In genomic region chr13:76197297-76197848, GRCm38 (mm10) we compare ENCODE assay signal across 16 mouse cellular contexts.
DNase-seq lines count a peak whose midpoint lies in the region; ATAC-seq lines count a peak whose summit lies in the region.
"Had no signal": no experiment of that assay in that cellular context is flagged by ENCODE, and none has a peak within 500 bp of the region (broad histone marks: within the 10 kb centered on the region; RNA-seq: fewer than 3 reads in every experiment).

No protein-coding gene starts in this region.

- H3K36me3 ChIP-seq in forebrain, embryonic 14.5 days (ENCODE audit: control insufficient read depth, insufficient read depth, low read length): 0 out of 2 replicates have a peak, but pooled peaks cover 4% of the 10 kb centered on the region
- H3K36me3 ChIP-seq in forebrain, embryonic 11.5 days (ENCODE audit: control insufficient read depth, insufficient read depth, low read length): no peaks in the 10 kb centered on the region
- H3K36me3 ChIP-seq in neural tube, embryonic 13.5 days: 0 out of 2 replicates have a peak, but pooled peaks cover 11% of the 10 kb centered on the region

- H3K27ac ChIP-seq in forebrain, embryonic 14.5 days (ENCODE audit: low read depth, low read length): no peak overlapping the region
- no peak overlapping the region for H3K27ac ChIP-seq in forebrain, embryonic 11.5 days (ENCODE audit: low read depth, low read length)
- H3K27ac ChIP-seq in neural tube, embryonic 13.5 days (replicated peaks): no peak overlapping the region
- H3K27ac ChIP-seq: hindbrain, embryonic 13.5 days; liver, embryonic 14.5 days had no signal

- no peaks in the 10 kb centered on the region for H3K27me3 ChIP-seq in forebrain, embryonic 14.5 days (replicated peaks; ENCODE audit: control insufficient read depth, insufficient read depth, low read length)
- H3K27me3 ChIP-seq in forebrain, embryonic 11.5 days (ENCODE audit: control insufficient read depth, insufficient read depth, low read length): no peaks in the 10 kb centered on the region
- no peaks in the 10 kb centered on the region for H3K27me3 ChIP-seq in neural tube, embryonic 13.5 days
- H3K27me3 ChIP-seq: hindbrain, embryonic 13.5 days had no signal

- H3K4me3 ChIP-seq in forebrain, embryonic 14.5 days (ENCODE audit: low read depth, low read length): no peak overlapping the region
- H3K4me3 ChIP-seq in forebrain, embryonic 11.5 days (ENCODE audit: low read depth, low read length): no peak overlapping the region
- H3K4me3 ChIP-seq in neural tube, embryonic 13.5 days: no peak overlapping the region
- H3K4me3 ChIP-seq: hindbrain, embryonic 13.5 days had no signal

- H3K4me2 ChIP-seq in forebrain, embryonic 14.5 days (ENCODE audit: low read length): no peak overlapping the region
- H3K4me2 ChIP-seq in forebrain, embryonic 11.5 days (ENCODE audit: low read depth, low read length, severe bottlenecking): no peak overlapping the region
- no peak overlapping the region for H3K4me2 ChIP-seq in neural tube, embryonic 13.5 days
- H3K4me2 ChIP-seq: hindbrain, embryonic 13.5 days had no signal

- no peak overlapping the region for H3K9ac ChIP-seq in forebrain, embryonic 14.5 days (ENCODE audit: low read length)
- H3K9ac ChIP-seq in forebrain, embryonic 11.5 days (ENCODE audit: low read length): no peak overlapping the region
- no peak overlapping the region for H3K9ac ChIP-seq in neural tube, embryonic 13.5 days
- H3K9ac ChIP-seq: hindbrain, embryonic 13.5 days; liver, embryonic 14.5 days had no signal

- 75% methylated on average over 3 of the region's 3 CpGs for WGBS in forebrain, embryonic 14.5 days
- WGBS in forebrain, embryonic 11.5 days: 92% methylated on average over 3 of the region's 3 CpGs
- WGBS in neural tube, embryonic 13.5 days: 81% methylated on average over 3 of the region's 3 CpGs

- peak; percentile 42; the same call in 1 of the 2 replicates for ATAC-seq in forebrain, embryonic 14.5 days
- ATAC-seq in forebrain, embryonic 11.5 days (replicated peaks; ENCODE audit: low FRiP score): no peak
- ATAC-seq in neural tube, embryonic 13.5 days (ENCODE audit: low read depth): peak; percentile 59; the same call in 1 of the 2 replicates
- ATAC-seq in hematopoietic stem cell, adult 5-6 weeks (replicated peaks in 1 of 2; ENCODE audit: insufficient read depth in 1 of 2, low FRiP score in 2 of 2, low TSS enrichment in 1 of 2, low read depth in 1 of 2, poor library complexity in 2 of 2, severe bottlenecking in 2 of 2): peak; percentile 84 to 96
- no peak for ATAC-seq in CD4-positive, CD25-positive, alpha-beta regulatory T cell, adult 4 months
- ATAC-seq: intestine, embryonic 16.5 days had no signal

- no peaks in the 10 kb centered on the region for H3K4me1 ChIP-seq in forebrain, embryonic 14.5 days (ENCODE audit: control insufficient read depth, insufficient read depth, low read length)
- H3K4me1 ChIP-seq in forebrain, embryonic 11.5 days (replicated peaks; ENCODE audit: control insufficient read depth, insufficient read depth, low read length): no peaks in the 10 kb centered on the region
- H3K4me1 ChIP-seq in neural tube, embryonic 13.5 days (replicated peaks): no peaks in the 10 kb centered on the region
- H3K4me1 ChIP-seq: hindbrain, embryonic 13.5 days had no signal

- DNase-seq in forebrain, embryonic 14.5 days (ENCODE audit: low spot score): peak; percentile 50
- DNase-seq in forebrain, embryonic 11.5 days (ENCODE audit: low spot score): no peak
- DNase-seq in neural tube, embryonic 10.5 days (ENCODE audit: extremely low spot score, low spot score): no peak
- no peak for DNase-seq in left cerebral cortex, adult 9 months (ENCODE audit: low spot score in 2 of 2)
- DNase-seq in embryo, embryonic 10 days (ENCODE audit: low spot score): no peak
- DNase-seq: cerebellum, adult 8-10 months; gastrocnemius, postnatal 36 days; kidney, postnatal 14 days; thymus, postnatal 4 days had no signal

- H3K9me3 ChIP-seq in forebrain, embryonic 14.5 days (replicated peaks; ENCODE audit: control insufficient read depth, low read length): no peaks in the 10 kb centered on the region
- no peaks in the 10 kb centered on the region for H3K9me3 ChIP-seq in forebrain, embryonic 11.5 days (ENCODE audit: control insufficient read depth, low read length)
- no peaks in the 10 kb centered on the region for H3K9me3 ChIP-seq in neural tube, embryonic 13.5 days
- H3K9me3 ChIP-seq: G1E; hindbrain, embryonic 13.5 days had no signal

Comparison
In these comparisons a context has a peak if more than half of its experiments do, and no peak if none do; other contexts are left out.
1. ATAC-seq: peak in forebrain, embryonic 14.5 days (single experiment), neural tube, embryonic 13.5 days (single experiment) and hematopoietic stem cell, adult 5-6 weeks (2 of 2); none in forebrain, embryonic 11.5 days (single experiment) and CD4-positive, CD25-positive, alpha-beta regulatory T cell, adult 4 months (single experiment).